Mouse (Mus musculus) embryonic facial prominence, embryonic 11.5 days (tissue): ENCODE measurements around the gene Cant1. TPM values are rescaled to one million over a fixed set of nuclear protein-coding genes. Genes with fewer than 3 reads are reported as not detected.
A peak's percentile ranks its signal among the peaks of the same experiment; 100 is the strongest.

Experiments
- ATAC-seq: fragments of 200-750 bp; cut with Nextera tagmentation; replicated peaks from 2 replicates; pipeline ENCODE4 v1.8.0; 2017; ENCODE audit warnings: low read depth; ENCODE audit not compliant: insufficient number of reproducible peaks, low FRiP score, low TSS enrichment
- DNase-seq: peaks from one replicate; pipeline ENCODE4 v3.0.0-alpha.2; 2015; ENCODE audit warnings: low spot score
- H3K27ac ChIP-seq: fragments of 300-500 bp; sonication (generic); replicated peaks from 2 replicates; pipeline ENCODE4 v1.5.1; 2014; ENCODE audit warnings: mild to moderate bottlenecking, low read depth, low read length, control low read depth
- H3K27me3 ChIP-seq: fragments of 300-500 bp; sonication (generic); 2 replicates; pipeline ENCODE4 v1.6.1; 2014; ENCODE audit warnings: mild to moderate bottlenecking, low read length, moderate library complexity, mixed read lengths; ENCODE audit not compliant: control insufficient read depth, insufficient read depth
- H3K36me3 ChIP-seq: fragments of 300-500 bp; sonication (generic); replicated peaks from 2 replicates; pipeline ENCODE4 v1.6.1; 2014; ENCODE audit warnings: low read depth, mild to moderate bottlenecking, low read length, moderate library complexity, mixed read lengths; ENCODE audit not compliant: control insufficient read depth, insufficient read depth
- H3K4me1 ChIP-seq: fragments of 300-500 bp; sonication (generic); 2 replicates; pipeline ENCODE4 v1.6.1; 2014; ENCODE audit warnings: low read length, mixed read lengths; ENCODE audit not compliant: control insufficient read depth, insufficient read depth
- H3K4me2 ChIP-seq: fragments of 300-500 bp; sonication (generic); 2 replicates; pipeline ENCODE4 v1.6.1; 2014; ENCODE audit warnings: low read depth, mild to moderate bottlenecking, control low read depth, low read length, moderate library complexity
- H3K4me3 ChIP-seq: fragments of 300-500 bp; sonication (generic); 2 replicates; pipeline ENCODE4 v1.5.1; 2014; ENCODE audit warnings: low read depth, low read length, control low read depth
- H3K9ac ChIP-seq: fragments of 300-500 bp; sonication (generic); replicated peaks from 2 replicates; pipeline ENCODE4 v1.6.1; 2014; ENCODE audit warnings: mild to moderate bottlenecking, control low read depth, low read length
- H3K9me3 ChIP-seq: fragments of 300-500 bp; sonication (generic); replicated peaks from 2 replicates; pipeline ENCODE4 v1.6.1; 2016; ENCODE audit warnings: mild to moderate bottlenecking, low read length, inconsistent platforms, mixed read lengths; ENCODE audit not compliant: control insufficient read depth
- WGBS: fragments of 180-500 bp; shearing (Covaris S2); extraction: QIAGEN DNeasy Blood & Tissue Kit; methylation state at CpG from one replicate; pipeline ENCODE4 v1.1.7; 2014; 5-methylcytosine and 5-hydroxymethylcytosine counted together
- polyA plus RNA-seq: library from polyadenylated mRNA; unstranded; fragments of >200 nt; fragmentation: Nextera tagmentation; extraction: Ambion mirVana; gene quantifications from 2 replicates; pipeline ENCODE4 v1.2.1, GENCODE M21; 2014

The Cant1 gene
- polyA plus RNA-seq, 1 experiment from 2014 or later = 19.5 TPM

GRCm38 (mm10) chr11:118417496-118417895, 1.4 kb downstream of the Cant1 start:
- H3K9ac ChIP-seq = peak overlapping the region; percentile 9; the same call in 1 of the 2 replicates
- no peaks in the 10 kb centered on the region; the same call in 1 of the 2 replicates for H3K36me3 ChIP-seq
- 91% methylated on average over 9 of the region's 9 CpGs for WGBS
- H3K4me1 ChIP-seq = peaks cover 6% of the 10 kb centered on the region; the same call in 1 of the 2 replicates
- no peaks in the 10 kb centered on the region for H3K27me3 ChIP-seq
- H3K9me3 ChIP-seq = no peaks in the 10 kb centered on the region
- no peak overlapping the region; the same call in 1 of the 2 replicates for H3K4me3 ChIP-seq
- peak overlapping the region; percentile 60 for H3K4me2 ChIP-seq
- no peak for DNase-seq
- ATAC-seq = no peak
- H3K27ac ChIP-seq = no peak overlapping the region

GRCm38 (mm10) chr11:118416046-118416445, 2.8 kb downstream of the Cant1 start:
- Histone ChIP-seq H3K27me3 (no peaks in the 10 kb centered on the region), H3K36me3 (no peaks in the 10 kb centered on the region; the same call in 1 of the 2 replicates), H3K4me1 (peaks cover 6% of the 10 kb centered on the region; the same call in 1 of the 2 replicates), H3K4me3 (no peak overlapping the region), H3K27ac (no peak overlapping the region), H3K9me3 (no peaks in the 10 kb centered on the region), H3K4me2 (no peak overlapping the region), H3K9ac (no peak overlapping the region)
- DNase-seq (no peak), ATAC-seq (no peak)
- 85% methylated on average over 7 of the region's 7 CpGs for WGBS

- Histone ChIP-seq H3K9me3 (no peaks in the 10 kb centered on the region), H3K4me1 (peaks cover 6% of the 10 kb centered on the region; the same call in 1 of the 2 replicates), H3K36me3 (no peaks in the 10 kb centered on the region; the same call in 1 of the 2 replicates), H3K9ac (no peak overlapping the region), H3K4me2 (no peak overlapping the region), H3K27me3 (no peaks in the 10 kb centered on the region), H3K27ac (no peak overlapping the region), H3K4me3 (no peak overlapping the region)
- WGBS = 85% methylated on average over 6 of the region's 6 CpGs
- ATAC-seq (no peak), DNase-seq (no peak)
These were observed 3.3 kb downstream of the Cant1 start for GRCm38 (mm10) chr11:118415630-118416029.

GRCm38 (mm10) chr11:118414270-118414669, 4.6 kb downstream of the Cant1 start:
- Histone ChIP-seq H3K9ac (no peak overlapping the region), H3K9me3 (no peaks in the 10 kb centered on the region), H3K27me3 (no peaks in the 10 kb centered on the region), H3K4me1 (peaks cover 6% of the 10 kb centered on the region; the same call in 1 of the 2 replicates), H3K36me3 (no peaks in the 10 kb centered on the region; the same call in none of the 2 replicates), H3K4me2 (no peak overlapping the region), H3K27ac (no peak overlapping the region), H3K4me3 (no peak overlapping the region)
- DNase-seq (no peak), ATAC-seq (no peak)
- 94% methylated on average over 5 of the region's 5 CpGs for WGBS

GRCm38 (mm10) chr11:118413055-118413454, 5.8 kb downstream of the Cant1 start:
- Histone ChIP-seq H3K4me2 (no peak overlapping the region), H3K36me3 (no peaks in the 10 kb centered on the region; the same call in none of the 2 replicates), H3K9ac (no peak overlapping the region), H3K4me3 (no peak overlapping the region), H3K27ac (no peak overlapping the region), H3K27me3 (no peaks in the 10 kb centered on the region), H3K9me3 (no peaks in the 10 kb centered on the region), H3K4me1 (peaks cover 6% of the 10 kb centered on the region; the same call in 1 of the 2 replicates)
- ATAC-seq = no peak
- WGBS = 83% methylated on average over 4 of the region's 4 CpGs
- DNase-seq = no peak

- H3K27me3 ChIP-seq = no peaks in the 10 kb centered on the region
- no peak overlapping the region for H3K4me2 ChIP-seq
- no peaks in the 10 kb centered on the region for H3K9me3 ChIP-seq
- no peak for ATAC-seq
- no peak overlapping the region for H3K9ac ChIP-seq
- H3K36me3 ChIP-seq = no peaks in the 10 kb centered on the region; the same call in none of the 2 replicates
- DNase-seq = no peak
- H3K4me3 ChIP-seq = no peak overlapping the region
- H3K27ac ChIP-seq = no peak overlapping the region
- peaks cover 1% of the 10 kb centered on the region; the same call in 1 of the 2 replicates for H3K4me1 ChIP-seq
- WGBS = 93% methylated on average over 2 of the region's 2 CpGs
These were observed 6.3 kb downstream of the Cant1 start for GRCm38 (mm10) chr11:118412601-118413000.

- Histone ChIP-seq H3K4me3 (no peak overlapping the region), H3K9ac (no peak overlapping the region), H3K27ac (no peak overlapping the region), H3K4me1 (no peaks in the 10 kb centered on the region), H3K9me3 (no peaks in the 10 kb centered on the region), H3K27me3 (no peaks in the 10 kb centered on the region), H3K4me2 (no peak overlapping the region), H3K36me3 (no peaks in the 10 kb centered on the region; the same call in none of the 2 replicates)
- WGBS = 90% methylated on average over 8 of the region's 8 CpGs
- DNase-seq (no peak), ATAC-seq (no peak)
These were observed 7.6 kb downstream of the Cant1 start for GRCm38 (mm10) chr11:118411271-118411670.

GRCm38 (mm10) chr11:118410479-118410878, 8.4 kb downstream of the Cant1 start:
- no peak for ATAC-seq
- no peak overlapping the region for H3K9ac ChIP-seq
- H3K27me3 ChIP-seq = no peaks in the 10 kb centered on the region
- H3K4me1 ChIP-seq = no peaks in the 10 kb centered on the region
- H3K4me2 ChIP-seq = no peak overlapping the region
- H3K36me3 ChIP-seq = no peaks in the 10 kb centered on the region; the same call in none of the 2 replicates
- 89% methylated on average over 10 of the region's 10 CpGs for WGBS
- H3K27ac ChIP-seq = no peak overlapping the region
- no peaks in the 10 kb centered on the region for H3K9me3 ChIP-seq
- no peak overlapping the region for H3K4me3 ChIP-seq
- no peak for DNase-seq
